Mouse (Mus musculus): ENCODE data around the gene Krtcap2. TPM values are rescaled to one million over a fixed set of nuclear protein-coding genes. Genes with fewer than 3 reads are reported as not detected.

Gene Krtcap2
- polyA plus RNA-seq, 1 experiment from 2014 or later = 351 TPM

GRCm38 (mm10) chr3:89292303-89292702 is 46.5 kb downstream of the Krtcap2 start:
- Histone ChIP-seq H3K9me3 (no peaks in the 10 kb centered on the region), H3K27me3 (replicated peaks) (no peaks in the 10 kb centered on the region), H3K27ac (no peak overlapping the region), H3K4me3 (replicated peaks) (no peak overlapping the region), H3K9ac (no peak overlapping the region), H3K36me3 (no peaks in the 10 kb centered on the region), H3K4me2 (replicated peaks) (no peak overlapping the region), H3K4me1 (replicated peaks) (0 out of 2 replicates have a peak, but pooled peaks cover 13% of the 10 kb centered on the region)
- WGBS = 70% methylated on average over 5 of the region's 5 CpGs
- no peak for ATAC-seq

GRCm38 (mm10) chr3:89293247-89293918 is 47.6 kb downstream of the Krtcap2 start:
- 0 out of 2 replicates have a peak, but pooled peaks cover 12% of the 10 kb centered on the region for H3K4me1 ChIP-seq (replicated peaks)
- H3K9me3 ChIP-seq = no peaks in the 10 kb centered on the region
- no peaks in the 10 kb centered on the region for H3K27me3 ChIP-seq (replicated peaks)
- H3K4me2 ChIP-seq (replicated peaks) = no peak overlapping the region
- no peak overlapping the region for H3K27ac ChIP-seq
- 80% methylated on average over 11 of the region's 11 CpGs for WGBS
- ATAC-seq = peak; percentile 68
- H3K9ac ChIP-seq = no peak overlapping the region
- no peaks in the 10 kb centered on the region for H3K36me3 ChIP-seq
- no peak overlapping the region for H3K4me3 ChIP-seq (replicated peaks)

- Histone ChIP-seq H3K4me1 (replicated peaks) (peaks cover 8% of the 10 kb centered on the region; the same call in 1 of the 2 replicates), H3K27me3 (replicated peaks) (no peaks in the 10 kb centered on the region), H3K27ac (no peak overlapping the region; the same call in 1 of the 2 replicates), H3K4me3 (replicated peaks) (no peak overlapping the region), H3K4me2 (replicated peaks) (no peak overlapping the region), H3K9me3 (no peaks in the 10 kb centered on the region), H3K9ac (no peak overlapping the region), H3K36me3 (no peaks in the 10 kb centered on the region)
- peak; percentile 54 for ATAC-seq
- WGBS = 74% methylated on average over 5 of the region's 5 CpGs
Observed at GRCm38 (mm10) chr3:89294195-89294594, 48.4 kb downstream of the Krtcap2 start.

- Histone ChIP-seq H3K27ac (no peak overlapping the region), H3K27me3 (replicated peaks) (no peaks in the 10 kb centered on the region), H3K4me3 (replicated peaks) (no peak overlapping the region), H3K4me2 (replicated peaks) (no peak overlapping the region), H3K9ac (no peak overlapping the region), H3K9me3 (no peaks in the 10 kb centered on the region), H3K36me3 (no peaks in the 10 kb centered on the region), H3K4me1 (replicated peaks) (peaks cover 14% of the 10 kb centered on the region; the same call in 1 of the 2 replicates)
- 80% methylated on average over 8 of the region's 8 CpGs for WGBS
- ATAC-seq = no peak
Observed at GRCm38 (mm10) chr3:89295685-89296230, 50.0 kb downstream of the Krtcap2 start.

- Histone ChIP-seq H3K27me3 (replicated peaks) (no peaks in the 10 kb centered on the region), H3K9me3 (no peaks in the 10 kb centered on the region), H3K4me1 (replicated peaks) (peaks cover 10% of the 10 kb centered on the region; the same call in 1 of the 2 replicates), H3K4me3 (replicated peaks) (no peak overlapping the region), H3K36me3 (no peaks in the 10 kb centered on the region), H3K4me2 (replicated peaks) (no peak overlapping the region), H3K9ac (no peak overlapping the region), H3K27ac (no peak overlapping the region)
- 83% methylated on average over 11 of the region's 11 CpGs for WGBS
- ATAC-seq = no peak
Observed at GRCm38 (mm10) chr3:89296761-89297396, 51.1 kb downstream of the Krtcap2 start.

GRCm38 (mm10) chr3:89298908-89299307 is 53.1 kb downstream of the Krtcap2 start:
- Histone ChIP-seq H3K4me2 (replicated peaks) (peak overlapping the region; percentile 66; the same call in 1 of the 2 replicates), H3K9ac (no peak overlapping the region; the same call in 1 of the 2 replicates), H3K27ac (peak overlapping the region; percentile 84; the same call in 1 of the 2 replicates)

GRCm38 (mm10) chr3:89299499-89299898 is 53.7 kb downstream of the Krtcap2 start:
- Histone ChIP-seq H3K9ac (peak overlapping the region; percentile 47), H3K4me3 (replicated peaks) (peak overlapping the region; percentile 29), H3K4me1 (replicated peaks) (peaks cover 12% of the 10 kb centered on the region; the same call in 1 of the 2 replicates), H3K9me3 (no peaks in the 10 kb centered on the region), H3K4me2 (replicated peaks) (peak overlapping the region; percentile 66), H3K27ac (peak overlapping the region; percentile 84), H3K27me3 (replicated peaks) (no peaks in the 10 kb centered on the region), H3K36me3 (no peaks in the 10 kb centered on the region)
- WGBS = 1% methylated on average over 14 of the region's 14 CpGs
- ATAC-seq = peak; percentile 52

More at GRCm38 (mm10) chr3:89298908-89299307, 53.1 kb downstream of the Krtcap2 start:
- WGBS = 84% methylated on average over 6 of the region's 6 CpGs
- Histone ChIP-seq H3K27me3 (replicated peaks) (no peaks in the 10 kb centered on the region), H3K4me1 (replicated peaks) (peaks cover 8% of the 10 kb centered on the region; the same call in 1 of the 2 replicates), H3K4me3 (replicated peaks) (no peak overlapping the region), H3K36me3 (no peaks in the 10 kb centered on the region), H3K9me3 (no peaks in the 10 kb centered on the region)
- ATAC-seq = no peak

MicroRNAs within 50 kb of the gene (microRNA counts, 519-probe panel; counts per million panel counts)
- microRNA mmu-miR-92b = 97.1 counts per million, percentile 29 among the panel's probes with 10 or more counts

Other genes starting within 250 kb of the Krtcap2 start
- gene Rusc1, start 152.7 kb upstream of the Krtcap2 start, polyA plus RNA-seq (2015; fragmentation: Nextera tagmentation; extraction: Ambion mirVana) = 25.6 and 26.6 TPM in 2 replicates
- gene Gm43738, start 144.9 kb upstream of the Krtcap2 start, polyA plus RNA-seq (2015; fragmentation: Nextera tagmentation; extraction: Ambion mirVana) = 0.08 TPM in 1 of 2 replicates, not detected in the other
- 481 and 531 TPM in 2 replicates for gene Fdps, start 144.0 kb upstream of the Krtcap2 start, polyA plus RNA-seq (2015; fragmentation: Nextera tagmentation; extraction: Ambion mirVana)
- 58.8 and 74.1 TPM in 2 replicates for gene Pklr, start 109.8 kb upstream of the Krtcap2 start, polyA plus RNA-seq (2015; fragmentation: Nextera tagmentation; extraction: Ambion mirVana)
- gene Hcn3, start 85.8 kb upstream of the Krtcap2 start, polyA plus RNA-seq (2015; fragmentation: Nextera tagmentation; extraction: Ambion mirVana) = 2.4 and 2.6 TPM in 2 replicates
- 21.2 and 25.4 TPM in 2 replicates for gene Clk2, start 81.2 kb upstream of the Krtcap2 start, polyA plus RNA-seq (2015; fragmentation: Nextera tagmentation; extraction: Ambion mirVana)
- gene Scamp3, start 68.5 kb upstream of the Krtcap2 start, polyA plus RNA-seq (2015; fragmentation: Nextera tagmentation; extraction: Ambion mirVana) = 115 and 124 TPM in 2 replicates
- 17.9 and 19.3 TPM in 2 replicates for gene Fam189b, start 62.8 kb upstream of the Krtcap2 start, polyA plus RNA-seq (2015; fragmentation: Nextera tagmentation; extraction: Ambion mirVana)
- 53.5 and 53.7 TPM in 2 replicates for gene Gba, start 43.0 kb upstream of the Krtcap2 start, polyA plus RNA-seq (2015; fragmentation: Nextera tagmentation; extraction: Ambion mirVana)
- 20.4 and 23.0 TPM in 2 replicates for gene Thbs3, start 30.8 kb upstream of the Krtcap2 start, polyA plus RNA-seq (2015; fragmentation: Nextera tagmentation; extraction: Ambion mirVana)
- gene Mtx1, start 18.9 kb upstream of the Krtcap2 start, polyA plus RNA-seq (2015; fragmentation: Nextera tagmentation; extraction: Ambion mirVana) = 214 and 222 TPM in 2 replicates
- 10.1 and 19.7 TPM in 2 replicates for gene Muc1, start 16.9 kb upstream of the Krtcap2 start, polyA plus RNA-seq (2015; fragmentation: Nextera tagmentation; extraction: Ambion mirVana)
- gene Trim46, start 343 bp downstream of the Krtcap2 start, polyA plus RNA-seq (2015; fragmentation: Nextera tagmentation; extraction: Ambion mirVana) = 2.9 and 4.1 TPM in 2 replicates
- 131 and 134 TPM in 2 replicates for gene Dpm3, start 13.4 kb downstream of the Krtcap2 start, polyA plus RNA-seq (2015; fragmentation: Nextera tagmentation; extraction: Ambion mirVana)
- 60.6 and 63.9 TPM in 2 replicates for gene Slc50a1, start 24.6 kb downstream of the Krtcap2 start, polyA plus RNA-seq (2015; fragmentation: Nextera tagmentation; extraction: Ambion mirVana)
- 57.9 and 58.5 TPM in 2 replicates for gene Efna1, start 35.2 kb downstream of the Krtcap2 start, polyA plus RNA-seq (2015; fragmentation: Nextera tagmentation; extraction: Ambion mirVana)
- 9.0 and 9.2 TPM in 2 replicates for gene Efna3, start 77.0 kb downstream of the Krtcap2 start, polyA plus RNA-seq (2015; fragmentation: Nextera tagmentation; extraction: Ambion mirVana)
- 16.9 and 18.1 TPM in 2 replicates for gene Efna4, start 92.1 kb downstream of the Krtcap2 start, polyA plus RNA-seq (2015; fragmentation: Nextera tagmentation; extraction: Ambion mirVana)
- 45.5 and 49.5 TPM in 2 replicates for gene Adam15, start 104.0 kb downstream of the Krtcap2 start, polyA plus RNA-seq (2015; fragmentation: Nextera tagmentation; extraction: Ambion mirVana)
- 1.4 and 1.5 TPM in 2 replicates for gene Dcst2, start 116.0 kb downstream of the Krtcap2 start, polyA plus RNA-seq (2015; fragmentation: Nextera tagmentation; extraction: Ambion mirVana)
- gene Dcst1, start 119.3 kb downstream of the Krtcap2 start, polyA plus RNA-seq (2015; fragmentation: Nextera tagmentation; extraction: Ambion mirVana) = 1.6 and 1.9 TPM in 2 replicates
- gene Zbtb7b, start 148.8 kb downstream of the Krtcap2 start, polyA plus RNA-seq (2015; fragmentation: Nextera tagmentation; extraction: Ambion mirVana) = 8.9 and 10.4 TPM in 2 replicates
- not detected in 2 replicates for gene Lenep, start 156.8 kb downstream of the Krtcap2 start, polyA plus RNA-seq (2015; fragmentation: Nextera tagmentation; extraction: Ambion mirVana)
- gene Flad1, start 165.9 kb downstream of the Krtcap2 start, polyA plus RNA-seq (2015; fragmentation: Nextera tagmentation; extraction: Ambion mirVana) = 32.9 and 33.3 TPM in 2 replicates
- 383 and 386 TPM in 2 replicates for gene Cks1b, start 172.4 kb downstream of the Krtcap2 start, polyA plus RNA-seq (2015; fragmentation: Nextera tagmentation; extraction: Ambion mirVana)
- 85.6 and 87.3 TPM in 2 replicates for gene Shc1, start 172.5 kb downstream of the Krtcap2 start, polyA plus RNA-seq (2015; fragmentation: Nextera tagmentation; extraction: Ambion mirVana)
- gene Pygo2, start 184.2 kb downstream of the Krtcap2 start, polyA plus RNA-seq (2015; fragmentation: Nextera tagmentation; extraction: Ambion mirVana) = 32.7 and 33.2 TPM in 2 replicates
- gene Pbxip1, start 190.7 kb downstream of the Krtcap2 start, polyA plus RNA-seq (2015; fragmentation: Nextera tagmentation; extraction: Ambion mirVana) = 39.2 and 40.2 TPM in 2 replicates
- gene Pmvk, start 208.6 kb downstream of the Krtcap2 start, polyA plus RNA-seq (2015; fragmentation: Nextera tagmentation; extraction: Ambion mirVana) = 62.7 and 69.6 TPM in 2 replicates

All from intestine, embryonic 15.5 days (tissue).